Mouse (Mus musculus): ENCODE data around the gene Gm12216.

- TF ChIP-seq CTCF (IDR thresholded peaks at IDR 0.05; ENCODE audit: low read depth) (no peak), EP300 (optimal IDR thresholded peaks at IDR 0.05) (no peak)
Observed at GRCm38 (mm10) chr11:53761284-53761683, 97.8 kb downstream of the Gm12216 start.
